Mouse (Mus musculus) cerebellum, adult 2 months (tissue): ENCODE data around the gene 1700025G04Rik.

Experiments used
- CTCF ChIP-seq: fragments of 200-500 bp; IDR thresholded peaks from 2 replicates; pipeline ENCODE4 v1.5.1; 2011; ENCODE audit warnings: low read depth, mild to moderate bottlenecking, control low read depth, low read length, moderate library complexity, borderline replicate concordance; ENCODE audit not compliant: insufficient read depth
- POLR2A ChIP-seq: fragments of 200-500 bp; IDR thresholded peaks from 2 replicates; pipeline ENCODE4 v1.6.1; 2011; ENCODE audit warnings: low read length, control low read depth, borderline replicate concordance; ENCODE audit not compliant: insufficient read depth

DNA sequence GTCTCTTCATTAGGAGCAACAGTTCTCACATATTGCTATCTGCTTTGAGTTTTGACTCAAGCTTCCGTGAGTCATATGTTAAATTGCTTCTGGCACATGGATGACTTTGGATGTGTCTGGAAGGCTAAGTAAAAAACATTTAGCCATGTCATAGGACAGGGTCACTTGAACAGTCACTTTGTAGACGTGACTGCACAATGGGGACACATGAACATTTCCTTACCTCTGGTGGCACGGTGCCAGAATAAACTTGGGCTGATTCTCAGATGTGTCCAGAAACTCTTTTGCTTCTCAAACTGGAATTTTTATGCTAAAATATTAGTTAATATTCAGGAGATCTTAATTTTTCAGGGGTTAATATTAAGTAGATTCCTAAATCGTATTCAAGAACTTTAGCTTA is 49.6 kb upstream of the 1700025G04Rik start:
- TF ChIP-seq CTCF (no peak), POLR2A (no peak)
